Mouse (Mus musculus): ENCODE results near the gene Cacul1. TPM values are rescaled to one million over a fixed set of nuclear protein-coding genes. Genes with fewer than 3 reads are reported as not detected.

The Cacul1 gene
- polyA plus RNA-seq, 1 experiment from 2014 or later: 15.5 TPM

GRCm38 (mm10) chr19:60554866-60555438 is 25.9 kb downstream of the Cacul1 start:
- Histone ChIP-seq H3K4me1 (ENCODE audit: control insufficient read depth, insufficient read depth, low read depth, low read length) (no peaks in the 10 kb centered on the region), H3K27me3 (replicated peaks; ENCODE audit: control insufficient read depth, insufficient read depth, low read length) (no peaks in the 10 kb centered on the region), H3K27ac (ENCODE audit: low read depth, low read length) (no peak overlapping the region), H3K9ac (ENCODE audit: low read depth, low read length) (no peak overlapping the region), H3K4me3 (ENCODE audit: low read length) (no peak overlapping the region), H3K9me3 (ENCODE audit: control insufficient read depth, low read length) (no peaks in the 10 kb centered on the region), H3K36me3 (ENCODE audit: control insufficient read depth, insufficient read depth, low read length) (no peaks in the 10 kb centered on the region), H3K4me2 (ENCODE audit: low read length) (no peak overlapping the region)
- 81% methylated on average over 4 of the region's 4 CpGs for WGBS
- no peak for ATAC-seq

GRCm38 (mm10) chr19:60553501-60553900 is 27.3 kb downstream of the Cacul1 start:
- no peak for ATAC-seq
- no peaks in the 10 kb centered on the region for H3K36me3 ChIP-seq (ENCODE audit: control insufficient read depth, insufficient read depth, low read length)
- H3K27ac ChIP-seq (ENCODE audit: low read depth, low read length): no peak overlapping the region

GRCm38 (mm10) chr19:60543302-60543701 is 37.5 kb downstream of the Cacul1 start:
- H3K4me1 ChIP-seq (ENCODE audit: control insufficient read depth, insufficient read depth, low read depth, low read length): no peaks in the 10 kb centered on the region
- 89% methylated on average over 2 of the region's 2 CpGs for WGBS
- H3K36me3 ChIP-seq (ENCODE audit: control insufficient read depth, insufficient read depth, low read length): peaks cover 3% of the 10 kb centered on the region; the same call in 1 of the 2 replicates
- H3K4me3 ChIP-seq (ENCODE audit: low read length): no peak overlapping the region
- no peak for ATAC-seq
- no peak overlapping the region for H3K4me2 ChIP-seq (ENCODE audit: low read length)
- H3K27ac ChIP-seq (ENCODE audit: low read depth, low read length): no peak overlapping the region
- no peaks in the 10 kb centered on the region for H3K9me3 ChIP-seq (ENCODE audit: control insufficient read depth, low read length)
- H3K9ac ChIP-seq (ENCODE audit: low read depth, low read length): no peak overlapping the region
- H3K27me3 ChIP-seq (replicated peaks; ENCODE audit: control insufficient read depth, insufficient read depth, low read length): no peaks in the 10 kb centered on the region

More at GRCm38 (mm10) chr19:60553501-60553900, 27.3 kb downstream of the Cacul1 start:
- Histone ChIP-seq H3K9me3 (ENCODE audit: control insufficient read depth, low read length) (no peaks in the 10 kb centered on the region), H3K4me2 (ENCODE audit: low read length) (no peak overlapping the region), H3K27me3 (replicated peaks; ENCODE audit: control insufficient read depth, insufficient read depth, low read length) (no peaks in the 10 kb centered on the region), H3K4me1 (ENCODE audit: control insufficient read depth, insufficient read depth, low read depth, low read length) (no peaks in the 10 kb centered on the region), H3K4me3 (ENCODE audit: low read length) (no peak overlapping the region), H3K9ac (ENCODE audit: low read depth, low read length) (no peak overlapping the region)

GRCm38 (mm10) chr19:60531897-60532296 is 48.9 kb downstream of the Cacul1 start:
- no peak overlapping the region for H3K9ac ChIP-seq (ENCODE audit: low read depth, low read length)
- H3K36me3 ChIP-seq (ENCODE audit: control insufficient read depth, insufficient read depth, low read length): peaks cover 2% of the 10 kb centered on the region; the same call in 1 of the 2 replicates
- H3K4me3 ChIP-seq (ENCODE audit: low read length): no peak overlapping the region
- no peaks in the 10 kb centered on the region for H3K9me3 ChIP-seq (ENCODE audit: control insufficient read depth, low read length)
- H3K4me1 ChIP-seq (ENCODE audit: control insufficient read depth, insufficient read depth, low read depth, low read length): no peaks in the 10 kb centered on the region
- no peak for ATAC-seq
- no peak overlapping the region for H3K4me2 ChIP-seq (ENCODE audit: low read length)
- H3K27me3 ChIP-seq (replicated peaks; ENCODE audit: control insufficient read depth, insufficient read depth, low read length): no peaks in the 10 kb centered on the region
- H3K27ac ChIP-seq (ENCODE audit: low read depth, low read length): no peak overlapping the region
- 98% methylated on average over 2 of the region's 2 CpGs for WGBS

GRCm38 (mm10) chr19:60530171-60530570 is 50.7 kb downstream of the Cacul1 start:
- H3K27me3 ChIP-seq (replicated peaks; ENCODE audit: control insufficient read depth, insufficient read depth, low read length): no peaks in the 10 kb centered on the region
- ATAC-seq: no peak
- H3K27ac ChIP-seq (ENCODE audit: low read depth, low read length): no peak overlapping the region
- no peak overlapping the region for H3K4me3 ChIP-seq (ENCODE audit: low read length)
- no peak overlapping the region for H3K4me2 ChIP-seq (ENCODE audit: low read length)
- no peaks in the 10 kb centered on the region for H3K4me1 ChIP-seq (ENCODE audit: control insufficient read depth, insufficient read depth, low read depth, low read length)
- H3K36me3 ChIP-seq (ENCODE audit: control insufficient read depth, insufficient read depth, low read length): peaks cover 4% of the 10 kb centered on the region; the same call in 1 of the 2 replicates
- 97% methylated on average over 1 of the region's 1 CpGs for WGBS
- no peaks in the 10 kb centered on the region for H3K9me3 ChIP-seq (ENCODE audit: control insufficient read depth, low read length)
- H3K9ac ChIP-seq (ENCODE audit: low read depth, low read length): no peak overlapping the region

GRCm38 (mm10) chr19:60529302-60529701 is 51.5 kb downstream of the Cacul1 start:
- no peak overlapping the region for H3K4me2 ChIP-seq (ENCODE audit: low read length)
- peaks cover 4% of the 10 kb centered on the region; the same call in 1 of the 2 replicates for H3K36me3 ChIP-seq (ENCODE audit: control insufficient read depth, insufficient read depth, low read length)
- H3K9me3 ChIP-seq (ENCODE audit: control insufficient read depth, low read length): no peaks in the 10 kb centered on the region
- no peaks in the 10 kb centered on the region for H3K4me1 ChIP-seq (ENCODE audit: control insufficient read depth, insufficient read depth, low read depth, low read length)
- WGBS: 85% methylated on average over 1 of the region's 1 CpGs
- no peak overlapping the region for H3K4me3 ChIP-seq (ENCODE audit: low read length)
- H3K27ac ChIP-seq (ENCODE audit: low read depth, low read length): no peak overlapping the region
- no peaks in the 10 kb centered on the region for H3K27me3 ChIP-seq (replicated peaks; ENCODE audit: control insufficient read depth, insufficient read depth, low read length)
- H3K9ac ChIP-seq (ENCODE audit: low read depth, low read length): no peak overlapping the region
- no peak for ATAC-seq

GRCm38 (mm10) chr19:60528602-60529001 is 52.2 kb downstream of the Cacul1 start:
- Histone ChIP-seq H3K27ac (ENCODE audit: low read depth, low read length) (no peak overlapping the region), H3K4me1 (ENCODE audit: control insufficient read depth, insufficient read depth, low read depth, low read length) (no peaks in the 10 kb centered on the region), H3K4me3 (ENCODE audit: low read length) (no peak overlapping the region), H3K27me3 (replicated peaks; ENCODE audit: control insufficient read depth, insufficient read depth, low read length) (no peaks in the 10 kb centered on the region), H3K9me3 (ENCODE audit: control insufficient read depth, low read length) (no peaks in the 10 kb centered on the region), H3K9ac (ENCODE audit: low read depth, low read length) (no peak overlapping the region), H3K36me3 (ENCODE audit: control insufficient read depth, insufficient read depth, low read length) (peaks cover 4% of the 10 kb centered on the region; the same call in 1 of the 2 replicates), H3K4me2 (ENCODE audit: low read length) (no peak overlapping the region)
- 95% methylated on average over 3 of the region's 3 CpGs for WGBS
- ATAC-seq: no peak

GRCm38 (mm10) chr19:60526876-60527275 is 53.9 kb downstream of the Cacul1 start:
- H3K4me1 ChIP-seq (ENCODE audit: control insufficient read depth, insufficient read depth, low read depth, low read length): no peaks in the 10 kb centered on the region
- H3K27me3 ChIP-seq (replicated peaks; ENCODE audit: control insufficient read depth, insufficient read depth, low read length): no peaks in the 10 kb centered on the region
- 92% methylated on average over 4 of the region's 4 CpGs for WGBS
- H3K4me3 ChIP-seq (ENCODE audit: low read length): no peak overlapping the region
- H3K4me2 ChIP-seq (ENCODE audit: low read length): no peak overlapping the region
- H3K9ac ChIP-seq (ENCODE audit: low read depth, low read length): no peak overlapping the region
- H3K36me3 ChIP-seq (ENCODE audit: control insufficient read depth, insufficient read depth, low read length): peaks cover 4% of the 10 kb centered on the region; the same call in 1 of the 2 replicates
- no peak overlapping the region for H3K27ac ChIP-seq (ENCODE audit: low read depth, low read length)
- no peak for ATAC-seq
- no peaks in the 10 kb centered on the region for H3K9me3 ChIP-seq (ENCODE audit: control insufficient read depth, low read length)

- WGBS: 73% methylated on average over 1 of the region's 1 CpGs
Observed at GRCm38 (mm10) chr19:60525086-60525485, 55.7 kb downstream of the Cacul1 start.

More at GRCm38 (mm10) chr19:60525086-60525485, 55.7 kb downstream of the Cacul1 start:
- H3K9ac ChIP-seq (ENCODE audit: low read depth, low read length): no peak overlapping the region
- H3K4me3 ChIP-seq (ENCODE audit: low read length): no peak overlapping the region
- no peak overlapping the region for H3K27ac ChIP-seq (ENCODE audit: low read depth, low read length)
- H3K27me3 ChIP-seq (replicated peaks; ENCODE audit: control insufficient read depth, insufficient read depth, low read length): no peaks in the 10 kb centered on the region
- no peaks in the 10 kb centered on the region for H3K4me1 ChIP-seq (ENCODE audit: control insufficient read depth, insufficient read depth, low read depth, low read length)
- H3K4me2 ChIP-seq (ENCODE audit: low read length): no peak overlapping the region
- ATAC-seq: no peak
- H3K36me3 ChIP-seq (ENCODE audit: control insufficient read depth, insufficient read depth, low read length): peaks cover 4% of the 10 kb centered on the region; the same call in 1 of the 2 replicates
- no peaks in the 10 kb centered on the region for H3K9me3 ChIP-seq (ENCODE audit: control insufficient read depth, low read length)
